Mouse (Mus musculus): ENCODE results near the gene Selenbp1.
"Not testable (repeated sequence)": the region's sequence is repeated elsewhere in the genome, so short reads cannot be mapped to it uniquely, and the experiment has no call there.

The Selenbp1 gene

GRCm38 (mm10) chr3:94933604-94934003, 748 bp downstream of the Selenbp1 start:
- not testable (repeated sequence) for DNase-seq

GRCm38 (mm10) chr3:94934564-94934963, 1.7 kb downstream of the Selenbp1 start:
- DNase-seq: not testable (repeated sequence)

- not testable (repeated sequence) for DNase-seq
Measured at GRCm38 (mm10) chr3:94935332-94935731, 2.5 kb downstream of the Selenbp1 start.

- not testable (repeated sequence) for DNase-seq
Measured at GRCm38 (mm10) chr3:94936147-94936546, 3.3 kb downstream of the Selenbp1 start.

GRCm38 (mm10) chr3:94937194-94937593, 4.3 kb downstream of the Selenbp1 start:
- not testable (repeated sequence) for DNase-seq

- not testable (repeated sequence) for DNase-seq
Measured at GRCm38 (mm10) chr3:94940033-94940432, 7.2 kb downstream of the Selenbp1 start.

- not testable (repeated sequence) for DNase-seq
Measured at GRCm38 (mm10) chr3:94942211-94942967, 9.5 kb downstream of the Selenbp1 start.

- DNase-seq: not testable (repeated sequence)
Measured at GRCm38 (mm10) chr3:94943706-94944105, 10.8 kb downstream of the Selenbp1 start.

- DNase-seq: no peak
Measured at GRCm38 (mm10) chr3:94948066-94948614, 15.3 kb downstream of the Selenbp1 start.

GRCm38 (mm10) chr3:94949645-94950044, 16.8 kb downstream of the Selenbp1 start:
- DNase-seq: no peak

- peak; percentile 55 to 73 for DNase-seq
Measured at GRCm38 (mm10) chr3:94952806-94953205, 19.9 kb downstream of the Selenbp1 start.

- no peak for DNase-seq
Measured at GRCm38 (mm10) chr3:94953384-94953763, 20.5 kb downstream of the Selenbp1 start.

- peak; percentile 91 to 98 for DNase-seq
Measured at GRCm38 (mm10) chr3:94953764-94954616, 21.1 kb downstream of the Selenbp1 start, which contains the start of gene Rfx5. TSS of gene Rfx5 (plus strand) at chr3:94954075.

GRCm38 (mm10) chr3:94958295-94958694, 25.4 kb downstream of the Selenbp1 start:
- DNase-seq: no peak

GRCm38 (mm10) chr3:94959871-94960270, 27.0 kb downstream of the Selenbp1 start:
- DNase-seq: no peak

- DNase-seq: no peak
Measured at GRCm38 (mm10) chr3:94960322-94960721, 27.5 kb downstream of the Selenbp1 start.

- no peak for DNase-seq
Measured at GRCm38 (mm10) chr3:94964989-94965388, 32.1 kb downstream of the Selenbp1 start.

GRCm38 (mm10) chr3:94965878-94966277, 33.0 kb downstream of the Selenbp1 start:
- DNase-seq: no peak

- DNase-seq: no peak
Measured at GRCm38 (mm10) chr3:94972552-94972951, 39.7 kb downstream of the Selenbp1 start.

- no peak for DNase-seq
Measured at GRCm38 (mm10) chr3:94973620-94974019, 40.8 kb downstream of the Selenbp1 start.

GRCm38 (mm10) chr3:94974026-94974527, 41.2 kb downstream of the Selenbp1 start:
- no peak for DNase-seq

GRCm38 (mm10) chr3:94974528-94975422, 41.9 kb downstream of the Selenbp1 start, which contains the start of gene Pi4kb:
TSS of gene Pi4kb (plus strand) at chr3:94974731.
- peak; percentile 79 to 87 for DNase-seq
